Mouse (Mus musculus) c-Kit-positive CD71-positive TER-119-positive erythroid progenitor cells, embryonic 14.5 days (primary cell): ENCODE data around the gene Adcy1.

ENCODE experiments used
- DNase-seq: peaks from one replicate; pipeline ENCODE4 v3.0.0-alpha.2; 2013; ENCODE audit warnings: low spot score

Adcy1 gene

DNA sequence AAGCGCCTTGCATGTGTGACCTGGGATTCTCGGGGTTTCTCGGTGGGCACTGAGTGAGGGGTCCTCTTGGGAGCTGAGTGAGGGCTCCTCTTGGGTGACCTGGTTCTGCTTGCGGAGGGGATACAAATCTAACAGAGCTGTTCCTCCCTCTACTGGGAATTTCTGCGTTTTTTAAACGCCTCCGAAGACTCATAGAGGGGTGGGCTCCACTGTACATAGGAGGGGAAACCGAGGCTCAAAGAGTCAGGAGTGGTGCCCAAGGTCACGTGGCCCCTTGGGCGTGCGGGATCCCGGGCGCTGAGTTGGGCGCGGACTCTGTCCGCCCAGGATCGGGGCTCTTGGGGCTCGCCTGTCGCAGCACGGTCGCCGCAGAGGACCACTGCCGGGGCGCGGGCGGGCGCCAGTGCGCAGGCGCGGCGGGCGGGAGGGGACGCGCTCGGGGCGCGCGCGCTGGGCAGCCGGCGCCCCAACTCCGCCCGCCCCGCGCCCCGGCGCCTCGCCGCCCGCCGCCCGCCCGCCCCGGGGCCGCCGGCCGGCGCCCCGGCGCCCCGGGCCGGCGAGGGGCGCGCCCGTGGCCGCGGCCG is at the start of gene Adcy1:
Adcy1 (plus strand) TSS at position 489 of the 584 bp plus-strand sequence.
- DNase-seq, result no peak

DNA sequence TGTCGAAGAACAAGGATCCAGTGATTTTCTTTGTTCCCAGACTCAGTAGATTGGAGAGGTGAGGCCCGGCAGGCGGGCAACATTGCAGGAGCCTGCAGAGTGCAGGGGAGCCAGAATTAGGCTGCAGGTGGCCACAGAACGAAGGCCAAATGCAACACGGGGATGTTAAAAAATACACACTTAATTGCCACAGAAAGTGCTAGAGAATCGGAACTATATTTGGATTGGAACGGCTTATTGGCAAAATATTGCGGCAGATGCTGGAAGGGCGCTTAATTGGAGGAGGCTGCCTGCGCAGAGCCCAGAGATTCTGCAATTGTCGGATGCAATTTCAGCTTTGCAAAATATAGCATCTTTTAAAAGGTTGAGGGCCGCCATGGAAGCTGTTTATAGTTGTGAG is 46.4 kb upstream of the Adcy1 start:
- no peak for DNase-seq

DNA sequence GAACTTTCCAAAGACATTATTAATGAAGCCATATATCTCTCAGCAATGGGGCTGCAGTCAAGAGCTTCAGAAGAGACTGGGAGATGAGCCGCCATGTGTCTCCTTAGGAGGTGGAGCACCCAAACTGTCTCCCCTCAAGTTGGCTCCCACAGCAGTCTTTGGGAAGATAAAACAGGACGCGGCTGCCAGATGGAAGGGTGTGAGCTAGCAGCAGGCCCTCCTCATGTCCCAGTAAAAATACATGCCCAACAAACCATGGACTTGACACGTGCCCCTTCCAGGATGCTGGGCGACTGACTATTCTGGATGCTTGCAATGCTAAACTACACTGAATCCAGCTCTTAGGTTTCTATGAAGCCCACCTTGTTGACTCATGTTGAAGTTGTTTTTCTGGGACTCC is 45.2 kb upstream of the Adcy1 start:
- DNase-seq, result no peak

DNA sequence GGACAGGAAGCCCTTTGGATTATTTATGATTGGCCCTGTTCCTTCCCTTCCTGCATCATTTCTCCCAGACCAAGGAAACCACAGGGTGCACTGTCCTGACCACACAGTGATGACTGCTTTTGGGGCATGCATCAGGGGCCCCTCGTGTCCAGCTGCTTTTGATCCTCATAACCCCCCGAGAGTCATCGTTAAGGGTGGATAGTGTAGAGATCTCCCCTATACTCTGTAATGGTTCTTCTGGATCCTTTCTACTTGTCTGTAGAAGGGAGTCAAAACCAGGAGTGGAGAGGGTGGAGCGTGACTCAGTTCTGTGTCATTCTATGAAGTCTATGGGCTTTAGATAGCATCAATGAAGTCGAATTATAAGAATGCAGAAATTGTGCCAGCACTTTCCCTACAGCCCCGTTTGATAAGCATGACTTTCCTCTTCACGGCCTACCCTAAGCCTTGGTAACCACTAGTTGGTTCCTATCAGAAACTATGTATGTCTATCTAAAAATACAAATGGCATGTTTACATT is 44.2 kb upstream of the Adcy1 start:
- no peak for DNase-seq

DNA sequence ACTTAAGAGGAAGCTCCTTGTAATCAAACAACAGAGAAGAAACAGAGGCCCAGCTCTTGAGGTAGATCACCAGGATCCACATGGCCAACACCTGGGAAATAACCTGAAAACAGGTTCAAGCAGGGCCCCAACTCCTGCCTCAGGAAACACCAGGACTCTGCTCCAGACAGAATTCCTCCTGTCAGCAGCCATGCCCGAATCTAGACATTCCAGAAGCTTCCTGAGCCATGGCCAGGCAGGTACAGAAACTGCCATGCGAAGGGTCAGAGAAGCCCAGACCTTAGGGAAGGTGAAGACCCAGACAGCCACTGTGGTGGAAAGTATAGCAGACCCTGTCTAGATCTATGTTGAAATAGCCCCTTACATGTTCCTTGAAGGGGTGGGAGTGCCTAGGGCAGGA is 30.2 kb upstream of the Adcy1 start:
- no peak for DNase-seq

DNA sequence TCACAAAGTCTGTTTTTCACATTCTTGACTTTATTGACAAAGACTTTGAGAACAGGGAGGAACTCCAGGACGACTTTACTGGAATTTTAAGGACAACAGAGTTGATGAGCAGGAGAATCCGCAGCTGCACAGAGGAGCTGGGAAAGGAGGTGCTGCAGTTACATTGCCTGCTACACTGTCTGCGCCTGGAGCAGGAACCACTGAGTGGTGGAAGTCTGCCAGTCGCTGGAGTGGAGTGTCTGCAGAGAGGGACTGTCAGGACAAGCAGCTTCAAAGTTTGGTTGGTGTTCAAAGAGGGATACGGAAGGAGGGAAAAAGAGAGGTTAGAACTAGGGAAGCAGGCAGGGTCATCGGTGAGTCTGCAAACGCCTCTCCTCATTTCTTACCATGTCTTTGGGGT is 23.6 kb upstream of the Adcy1 start:
- no peak for DNase-seq

DNA sequence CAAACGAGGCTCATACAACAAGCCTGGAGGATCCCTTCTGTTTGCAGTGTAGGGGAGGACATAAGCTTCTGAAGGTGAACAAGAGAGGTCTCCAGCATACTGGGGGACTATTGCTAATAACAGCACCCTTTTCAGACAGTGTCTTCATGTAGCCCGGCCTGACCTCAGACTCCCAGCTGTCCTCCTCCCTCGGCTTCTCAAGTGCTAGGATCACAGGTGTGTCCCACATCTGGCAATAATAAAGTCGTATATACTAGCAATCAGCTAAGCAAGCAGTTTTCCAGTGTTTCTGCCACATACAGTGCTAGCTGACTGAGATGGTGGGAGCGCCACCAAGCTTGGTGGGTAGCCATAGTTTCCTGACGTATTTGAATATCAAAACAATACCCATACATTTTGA is 22.5 kb upstream of the Adcy1 start:
- no peak for DNase-seq

DNA sequence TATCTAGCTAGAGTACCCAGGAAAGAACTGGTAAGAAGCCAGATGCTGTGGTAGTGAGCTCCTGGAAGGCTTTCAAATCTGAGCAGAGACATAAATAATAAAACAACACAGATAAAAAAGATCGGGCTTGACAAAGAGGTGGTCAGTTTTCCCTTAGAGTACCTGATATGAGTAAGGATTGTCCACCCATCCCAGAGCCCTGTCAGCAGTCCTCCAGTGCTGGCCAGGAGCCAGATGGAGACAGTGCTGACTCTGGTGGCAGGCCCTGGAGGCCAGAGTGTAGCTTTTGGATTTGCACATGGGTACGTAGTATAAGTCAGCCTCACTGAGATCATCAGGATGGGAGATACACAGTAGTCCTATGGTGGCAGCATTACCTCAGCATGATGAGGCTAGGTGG is 16.1 kb upstream of the Adcy1 start:
- no peak for DNase-seq

DNA sequence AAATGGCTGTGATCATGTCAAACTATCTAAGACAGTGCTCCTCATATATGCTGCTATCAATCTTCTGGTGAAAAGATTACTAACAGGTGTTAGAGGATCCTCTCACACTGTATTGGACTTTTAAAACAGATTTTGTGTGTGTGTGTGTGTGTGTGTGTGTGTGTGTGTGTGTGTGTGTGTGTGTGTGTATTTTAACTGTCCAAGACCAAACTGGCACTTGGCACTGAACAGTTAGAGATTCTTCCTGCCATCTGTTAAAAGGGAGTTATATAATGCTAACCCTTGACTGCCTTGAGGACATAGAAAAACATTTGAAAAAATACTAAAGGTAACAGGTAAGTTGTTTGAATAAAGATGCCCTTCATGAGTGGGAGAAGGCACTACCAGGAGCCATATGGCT is 15.7 kb upstream of the Adcy1 start:
- no peak for DNase-seq

DNA sequence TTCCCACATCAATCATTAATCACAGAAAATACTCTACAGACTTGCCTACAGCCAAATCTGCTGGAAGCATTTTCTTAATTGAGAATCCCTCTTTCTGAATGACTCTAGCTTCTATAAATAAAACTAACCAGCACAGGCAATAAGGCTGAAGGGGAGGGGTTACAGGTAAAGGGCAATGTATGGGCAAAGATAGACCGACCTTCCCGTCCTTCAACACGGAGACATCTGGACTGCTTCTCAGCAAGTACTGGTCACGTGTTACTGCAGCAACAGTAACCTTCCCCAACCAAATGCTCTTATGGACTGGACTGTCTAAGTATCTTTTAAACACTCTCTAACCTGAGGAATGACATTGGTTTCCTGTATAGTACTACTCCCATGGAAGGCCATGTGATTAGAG is 9.6 kb upstream of the Adcy1 start:
- no peak for DNase-seq

DNA sequence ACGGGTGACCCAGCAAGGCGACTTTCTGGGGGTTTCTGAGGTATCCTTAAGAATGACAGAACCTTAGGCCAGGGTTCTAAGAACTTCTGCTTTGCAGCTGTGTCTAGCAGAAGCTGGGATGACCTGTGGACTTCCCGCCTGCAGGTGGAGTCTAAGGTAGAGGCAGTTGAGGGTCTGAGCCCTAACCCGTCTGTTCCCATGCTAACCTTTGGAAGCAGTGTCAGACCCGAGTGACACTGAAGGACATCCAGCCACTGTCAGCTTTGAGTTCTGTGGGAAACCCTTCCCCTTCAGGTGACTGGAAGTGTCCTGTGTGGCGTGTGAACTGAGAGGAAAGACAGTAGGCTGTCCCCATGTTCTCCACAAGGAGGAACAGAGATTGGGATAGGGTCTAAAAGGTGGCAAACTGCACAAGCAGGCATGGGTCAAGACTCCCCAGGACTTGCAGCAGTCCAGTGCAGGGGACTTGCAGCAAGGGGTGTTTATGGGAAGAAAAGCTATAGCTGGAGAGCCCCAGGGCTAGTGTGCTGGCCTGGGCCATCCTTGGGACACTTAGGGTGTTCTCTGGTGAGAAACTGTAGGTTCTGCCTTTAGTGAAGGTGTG is 8.5 kb upstream of the Adcy1 start:
- DNase-seq, result no peak

DNA sequence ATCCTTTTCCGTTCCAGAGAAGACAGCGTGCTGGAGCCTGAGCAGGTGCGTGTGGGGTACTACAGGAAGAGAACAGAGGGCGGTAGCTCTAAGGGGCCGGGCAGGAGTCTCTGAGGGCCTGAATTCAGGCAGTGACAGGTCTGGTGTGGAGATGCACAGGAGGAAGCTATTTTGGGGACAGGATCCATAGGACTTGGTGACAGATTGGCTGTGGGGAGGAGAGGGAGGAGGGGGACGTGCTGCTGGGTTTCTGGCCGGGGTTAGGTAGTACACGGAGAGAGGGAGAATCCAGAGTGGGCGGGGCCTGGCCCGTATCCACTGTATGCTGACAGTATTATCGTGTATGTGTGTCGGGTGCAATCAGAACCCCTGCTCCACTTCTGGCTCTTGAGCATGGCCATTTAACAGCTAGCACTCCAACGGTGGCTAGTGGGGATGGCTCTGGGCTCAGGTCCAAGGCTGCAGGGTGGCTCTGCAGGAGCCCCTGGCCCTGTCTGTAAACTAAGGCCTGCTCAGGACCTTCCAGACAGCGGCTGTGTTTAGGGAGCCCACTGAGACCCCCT is 7.8 kb upstream of the Adcy1 start:
- DNase-seq, result no peak

DNA sequence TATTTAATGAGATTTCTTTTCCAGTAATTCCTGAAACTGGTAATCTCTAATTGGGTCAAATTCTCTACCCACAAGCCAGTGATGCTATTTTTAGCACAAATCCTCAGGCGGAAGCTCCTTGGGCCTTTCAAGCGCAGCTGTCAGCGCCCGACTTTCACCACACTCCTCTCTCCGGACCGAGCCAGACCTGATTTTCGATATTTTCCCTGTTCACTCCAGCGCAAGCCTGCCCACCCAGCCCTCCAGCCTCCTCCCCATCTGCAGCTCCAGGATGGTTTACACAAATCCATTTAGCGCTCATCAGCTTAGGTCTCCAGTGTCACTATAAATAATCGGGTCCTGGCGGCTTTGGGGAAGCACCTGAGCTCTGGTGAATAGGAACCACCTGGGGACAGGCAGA is 7.2 kb upstream of the Adcy1 start:
- no peak for DNase-seq

DNA sequence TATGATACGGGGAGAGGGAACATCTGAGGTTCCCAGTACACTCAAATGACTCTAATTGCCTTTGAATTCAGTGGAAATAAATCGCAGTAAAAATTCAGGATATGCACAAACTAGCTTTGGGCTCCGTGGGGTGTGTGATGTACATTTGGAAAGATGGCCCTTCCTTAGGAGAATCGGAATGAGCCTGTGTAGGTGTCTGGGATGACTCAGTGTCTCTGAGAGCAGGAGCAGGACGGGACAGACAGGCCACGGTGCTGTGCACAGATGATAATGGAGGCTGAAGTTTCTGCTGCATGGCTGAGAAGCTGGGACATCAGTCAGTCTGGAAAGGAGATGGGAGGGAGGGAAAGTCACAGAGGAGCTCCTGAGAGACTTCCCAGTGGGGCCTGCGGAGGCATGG is 5.5 kb upstream of the Adcy1 start:
- DNase-seq, result no peak

DNA sequence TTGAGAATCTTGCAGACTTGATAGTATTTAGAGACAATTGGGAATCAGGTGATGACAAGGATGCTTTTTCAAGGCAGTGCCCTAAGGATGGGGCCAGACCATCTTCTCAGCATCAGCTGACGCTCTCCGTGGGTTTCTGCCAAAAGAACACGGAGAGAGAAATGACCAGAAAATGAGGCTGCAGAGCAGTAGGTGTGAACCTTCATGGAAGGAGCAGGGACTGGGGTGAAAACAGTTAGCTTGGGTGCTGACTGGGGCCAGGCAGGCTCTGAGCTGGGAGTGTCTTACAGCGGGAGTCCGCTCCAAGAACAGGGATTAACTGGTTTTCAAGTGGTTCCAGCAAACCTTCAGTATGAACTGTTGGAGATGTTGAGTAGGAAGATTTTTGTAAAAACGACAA is 1.3 kb upstream of the Adcy1 start:
- DNase-seq, result no peak

DNA sequence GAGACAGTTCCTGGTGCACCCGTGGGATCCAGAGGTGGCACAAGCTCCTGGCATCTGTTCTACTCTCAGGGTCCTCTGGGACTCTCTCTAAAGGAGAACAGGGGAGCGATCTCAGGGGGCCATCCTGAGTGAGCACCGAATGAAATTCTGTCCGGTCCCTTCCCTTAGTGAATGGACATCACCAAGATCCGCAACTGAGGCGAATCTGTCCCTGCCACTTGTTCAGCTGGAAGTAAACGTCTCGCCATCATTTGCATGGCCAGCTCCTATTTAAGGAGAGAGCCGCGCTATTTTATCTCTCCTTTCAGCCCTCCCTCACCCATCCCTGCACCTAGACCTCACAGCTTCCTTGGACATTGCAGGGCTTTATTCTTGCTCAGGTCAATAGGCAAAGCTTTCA is 723 bp upstream of the Adcy1 start:
- DNase-seq, result no peak

DNA sequence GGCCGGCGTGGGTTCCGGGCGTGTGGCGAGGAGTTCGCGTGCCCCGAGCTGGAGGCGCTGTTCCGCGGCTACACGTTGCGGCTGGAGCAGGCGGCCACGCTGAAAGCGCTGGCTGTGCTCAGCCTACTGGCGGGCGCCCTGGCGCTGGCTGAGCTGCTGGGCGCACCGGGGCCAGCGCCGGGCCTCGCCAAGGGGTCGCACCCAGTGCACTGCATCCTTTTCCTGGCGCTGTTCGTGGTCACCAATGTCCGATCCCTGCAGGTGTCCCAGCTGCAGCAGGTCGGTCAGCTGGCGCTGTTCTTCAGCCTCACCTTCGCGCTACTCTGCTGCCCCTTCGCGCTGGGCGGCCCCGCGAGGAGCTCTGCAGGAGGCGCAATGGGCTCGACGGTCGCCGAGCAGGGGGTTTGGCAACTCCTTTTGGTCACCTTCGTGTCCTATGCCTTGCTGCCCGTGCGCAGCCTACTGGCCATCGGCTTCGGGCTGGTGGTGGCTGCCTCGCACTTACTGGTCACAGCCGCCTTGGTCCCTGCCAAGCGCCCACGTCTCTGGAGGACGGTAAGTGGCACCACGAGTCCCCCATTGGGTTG is 485 bp downstream of the Adcy1 start:
- no peak for DNase-seq

DNA sequence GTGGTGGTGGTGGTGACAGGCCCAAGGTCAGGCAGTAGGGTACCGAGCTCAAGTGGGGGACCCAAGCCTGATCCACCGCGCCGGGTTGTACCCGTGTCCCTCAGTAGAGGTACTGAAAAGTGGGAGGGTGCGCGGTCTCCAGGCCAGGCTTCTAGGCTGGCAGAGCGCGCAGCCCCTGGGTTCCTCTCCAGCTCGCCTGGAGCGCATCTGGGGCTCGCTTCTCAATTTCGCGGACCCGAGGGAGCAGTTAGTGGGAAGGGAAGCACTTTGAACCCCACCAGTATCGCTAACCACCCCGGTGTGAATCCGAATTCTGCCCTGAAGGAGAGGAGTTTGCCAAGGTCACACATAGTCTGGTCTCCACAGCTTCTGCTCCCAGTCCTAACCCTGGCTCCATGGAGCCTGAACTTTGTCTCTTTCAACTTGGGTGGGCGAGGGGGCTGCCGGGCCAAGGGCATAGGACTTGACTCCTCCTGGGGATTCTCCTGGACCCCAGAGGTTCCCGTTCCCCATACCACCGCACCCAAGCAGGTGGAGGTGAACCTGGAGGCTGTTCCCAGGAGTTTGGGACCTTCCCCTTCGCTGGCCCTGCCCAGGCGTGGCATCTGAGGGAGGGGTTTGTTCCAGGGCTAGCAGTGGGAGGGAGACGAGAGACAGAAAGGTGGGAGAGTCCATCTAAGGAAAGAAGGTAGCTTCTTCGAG is 1.3 kb downstream of the Adcy1 start:
- no peak for DNase-seq

DNA sequence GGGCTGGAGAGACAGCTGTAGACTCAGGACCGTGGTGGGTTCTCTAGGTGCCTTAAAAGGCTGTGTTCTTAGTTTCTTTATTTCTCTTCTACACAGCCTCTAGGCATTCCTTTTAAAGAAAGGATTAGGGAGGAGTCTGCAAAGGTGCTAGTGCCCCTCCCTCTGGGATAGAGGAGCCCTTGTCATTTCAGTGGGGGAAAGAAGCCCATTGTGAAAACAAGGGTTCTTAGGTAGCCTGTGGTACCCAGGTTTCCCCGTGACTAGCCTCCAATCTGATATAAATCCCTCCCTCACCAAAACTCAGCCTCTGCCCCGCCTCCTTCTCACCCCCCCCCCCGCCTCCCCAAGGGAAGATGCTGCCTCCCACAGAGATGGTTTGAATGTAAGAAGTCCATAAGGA is 2.1 kb downstream of the Adcy1 start:
- no peak for DNase-seq

DNA sequence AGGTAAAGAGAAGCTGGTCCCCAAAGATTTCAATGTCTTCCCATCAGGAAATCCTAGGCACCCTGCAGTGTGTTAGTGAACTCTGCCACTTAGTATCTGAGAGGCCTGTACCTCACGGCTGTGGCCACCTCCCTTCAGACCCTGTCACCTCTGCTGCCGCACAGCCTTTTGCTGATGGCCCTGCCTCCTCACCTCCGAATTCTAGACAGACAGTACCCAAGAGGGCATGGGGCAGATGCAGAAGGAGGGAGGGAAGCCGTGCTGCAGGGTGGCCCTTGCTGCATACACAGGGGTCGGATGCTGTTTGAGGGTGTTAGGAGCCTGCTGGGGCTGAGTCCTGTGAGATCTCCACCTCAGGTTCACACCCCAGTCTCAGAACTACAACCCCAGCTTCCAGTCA is 2.6 kb downstream of the Adcy1 start:
- DNase-seq, result no peak

DNA sequence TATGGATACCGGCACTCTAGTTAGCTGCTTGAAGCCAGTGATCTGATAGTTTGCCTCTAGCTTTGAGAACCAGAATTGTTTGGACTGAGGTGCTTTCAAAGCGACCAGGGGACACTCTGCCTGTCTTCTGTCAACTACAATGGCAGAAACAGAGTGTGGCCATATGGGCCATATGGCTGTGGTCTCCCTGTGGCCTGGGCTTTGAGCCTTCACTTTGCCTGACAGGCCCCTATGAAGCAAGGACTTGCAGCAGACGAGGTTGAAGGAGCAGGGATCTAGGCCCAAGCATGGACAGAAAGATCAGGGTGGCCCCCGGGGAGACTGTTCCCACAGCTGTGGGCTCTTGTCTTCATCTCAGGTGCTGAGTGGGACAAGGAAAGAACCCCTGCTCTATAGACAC is 4.0 kb downstream of the Adcy1 start:
- DNase-seq, result no peak

DNA sequence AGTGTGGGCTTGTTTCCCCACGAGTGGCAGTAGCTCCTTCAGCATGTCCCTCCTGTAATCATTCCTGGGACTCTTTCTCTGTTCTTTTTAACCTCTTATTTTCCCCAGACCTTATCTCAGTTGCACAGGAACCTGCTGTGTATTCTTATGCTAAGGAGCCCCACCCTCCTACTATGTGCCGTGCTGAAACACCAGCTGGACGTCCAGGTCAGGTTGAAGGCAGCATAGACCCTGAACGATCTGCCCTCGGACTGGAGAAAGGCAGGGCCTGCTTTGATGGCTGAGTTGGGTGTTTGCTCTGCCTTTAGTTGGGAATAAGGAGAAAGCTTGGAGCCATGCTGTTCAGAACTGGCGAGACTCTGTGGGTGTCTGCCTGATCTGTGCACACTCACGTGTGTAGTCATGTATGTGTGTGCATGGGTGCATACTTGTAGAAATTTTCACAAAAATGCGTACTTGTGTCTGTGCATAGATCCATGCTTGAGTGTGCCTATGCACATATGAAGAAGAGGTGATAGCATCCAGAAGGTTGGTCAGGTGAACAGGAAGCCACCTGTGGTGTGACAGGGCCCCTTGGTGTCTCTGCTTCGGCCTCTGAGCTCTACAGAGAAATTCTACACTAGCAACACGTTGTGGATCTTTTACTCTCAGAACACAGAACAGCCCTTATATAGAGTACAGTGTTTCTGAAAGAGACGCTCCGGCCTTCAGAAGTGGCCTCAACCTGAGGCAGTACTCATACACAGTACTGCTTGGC is 5.4 kb downstream of the Adcy1 start:
- DNase-seq, result no peak
